Mouse (Mus musculus): Measurements from ENCODE around the gene Kiz. TPM values are rescaled to one million over a fixed set of nuclear protein-coding genes. Genes with fewer than 3 reads are reported as not detected.

Kiz gene
- polyA plus RNA-seq, 1 experiment from 2014 or later = 20.7 TPM

DNA sequence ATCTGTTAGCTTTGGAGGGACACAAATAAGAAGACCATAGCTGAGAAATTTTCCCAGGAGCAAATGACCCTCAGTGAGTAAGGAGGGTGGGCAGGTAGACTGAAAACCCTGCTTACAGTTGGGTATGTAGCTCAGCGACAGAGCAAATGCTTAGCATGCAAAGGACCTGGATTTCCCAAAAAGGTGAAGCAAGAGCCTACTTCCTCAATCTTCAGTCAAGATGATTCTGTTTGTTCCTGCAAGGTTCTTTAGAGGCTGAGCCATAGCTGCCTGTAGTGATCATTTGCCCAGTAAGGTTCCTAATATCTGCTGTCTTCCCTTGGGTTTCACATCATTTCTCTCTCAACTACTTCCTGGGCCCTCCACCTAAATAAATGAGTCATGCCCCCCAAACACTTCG, 7.8 kb upstream of the Kiz start:
- Histone ChIP-seq H3K27me3 (replicated peaks; ENCODE audit: control insufficient read depth, insufficient read depth, low read length) (no peaks in the 10 kb centered on the region), H3K4me1 (ENCODE audit: control insufficient read depth, insufficient read depth, low read length) (no peaks in the 10 kb centered on the region)
- WGBS = 80% methylated on average over 2 of the region's 2 CpGs

DNA sequence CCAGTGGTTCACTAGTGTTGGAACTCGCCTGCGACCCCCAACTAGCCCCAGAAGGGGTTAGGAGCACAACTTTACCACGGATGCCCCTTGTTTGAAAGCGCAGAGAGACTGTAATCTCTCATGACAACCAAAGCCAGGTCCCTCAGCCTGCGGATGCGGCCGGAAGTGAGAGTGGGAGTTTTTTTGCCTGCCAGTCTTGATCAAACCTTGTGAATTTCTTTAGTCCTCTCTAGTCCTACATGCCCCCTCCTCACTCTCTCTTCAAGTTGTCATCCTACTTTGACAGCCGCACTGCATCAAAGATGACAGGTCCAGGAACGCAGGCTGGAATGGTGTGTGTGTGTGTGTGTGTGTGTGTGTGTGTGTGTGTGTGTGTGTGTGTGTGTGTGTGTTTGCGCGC, 456 bp downstream of the Kiz start:
- peak; percentile 60; the same call in 1 of the 2 replicates for ATAC-seq
- Histone ChIP-seq H3K27me3 (replicated peaks; ENCODE audit: control insufficient read depth, insufficient read depth, low read length) (no peaks in the 10 kb centered on the region), H3K9me3 (ENCODE audit: control insufficient read depth, low read length) (no peaks in the 10 kb centered on the region), H3K4me1 (ENCODE audit: control insufficient read depth, insufficient read depth, low read length) (no peaks in the 10 kb centered on the region), H3K4me2 (ENCODE audit: low read depth, low read length) (peak overlapping the region; percentile 73), H3K36me3 (ENCODE audit: control insufficient read depth, insufficient read depth, low read length) (no peaks in the 10 kb centered on the region), H3K27ac (ENCODE audit: low read length) (peak overlapping the region; percentile 63), H3K9ac (ENCODE audit: low read depth, low read length) (peak overlapping the region; percentile 86), H3K4me3 (ENCODE audit: low read length) (peak overlapping the region; percentile 88)
- WGBS = 4% methylated on average over 11 of the region's 11 CpGs

More for the DNA sequence above, 7.8 kb upstream of the Kiz start:
- no peak overlapping the region for H3K9ac ChIP-seq (ENCODE audit: low read depth, low read length)
- no peak overlapping the region for H3K4me2 ChIP-seq (ENCODE audit: low read depth, low read length)
- no peak overlapping the region for H3K4me3 ChIP-seq (ENCODE audit: low read length)
- H3K27ac ChIP-seq (ENCODE audit: low read length) = no peak overlapping the region
- no peaks in the 10 kb centered on the region for H3K36me3 ChIP-seq (ENCODE audit: control insufficient read depth, insufficient read depth, low read length)
- no peaks in the 10 kb centered on the region for H3K9me3 ChIP-seq (ENCODE audit: control insufficient read depth, low read length)
- ATAC-seq = no peak

DNA sequence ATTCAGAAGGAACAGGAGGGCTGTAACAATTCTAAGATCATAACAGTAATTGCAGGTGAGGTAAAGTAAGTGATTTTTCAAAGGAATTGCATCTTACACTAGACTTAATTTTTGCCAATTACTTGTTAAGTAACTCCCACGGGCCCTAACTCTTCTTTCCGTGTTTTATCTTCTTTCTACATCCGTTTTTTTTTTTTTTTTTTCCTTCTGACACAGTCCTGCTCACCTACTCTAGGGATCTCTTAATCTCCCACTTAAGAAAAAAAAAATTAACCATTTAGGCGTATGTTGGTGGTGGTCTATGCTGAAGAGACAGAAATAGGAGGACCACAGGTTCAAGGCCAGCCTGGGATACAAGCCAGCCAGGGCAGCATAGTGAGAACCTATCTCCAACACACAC, 1.2 kb downstream of the Kiz start:
- Histone ChIP-seq H3K36me3 (ENCODE audit: control insufficient read depth, insufficient read depth, low read length) (no peaks in the 10 kb centered on the region), H3K4me1 (ENCODE audit: control insufficient read depth, insufficient read depth, low read length) (no peaks in the 10 kb centered on the region), H3K4me3 (ENCODE audit: low read length) (no peak overlapping the region), H3K27me3 (replicated peaks; ENCODE audit: control insufficient read depth, insufficient read depth, low read length) (no peaks in the 10 kb centered on the region), H3K9ac (ENCODE audit: low read depth, low read length) (no peak overlapping the region), H3K27ac (ENCODE audit: low read length) (no peak overlapping the region), H3K9me3 (ENCODE audit: control insufficient read depth, low read length) (no peaks in the 10 kb centered on the region), H3K4me2 (ENCODE audit: low read depth, low read length) (no peak overlapping the region)
- 56% methylated on average over 4 of the region's 4 CpGs for WGBS
- no peak for ATAC-seq

DNA sequence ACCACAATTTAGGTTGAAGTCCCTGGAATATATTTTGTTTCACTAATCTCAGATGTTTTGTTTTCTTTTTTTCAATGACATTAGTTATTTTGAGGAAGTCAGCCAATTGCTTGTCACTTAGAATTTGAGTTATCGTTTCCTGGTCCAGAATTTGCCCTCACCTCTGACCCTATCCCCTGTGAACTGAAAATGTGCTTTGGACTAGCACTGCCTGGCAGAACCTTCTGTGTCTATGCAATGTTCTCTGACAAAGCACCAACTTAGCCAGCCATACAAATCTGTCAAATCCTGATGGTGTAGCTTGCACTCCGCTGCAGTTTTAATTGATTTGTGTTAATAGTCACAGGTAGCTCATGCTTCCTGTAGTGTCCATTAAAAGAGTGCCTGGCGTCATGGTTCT, 10.1 kb downstream of the Kiz start:
- H3K4me3 ChIP-seq (ENCODE audit: low read length) = no peak overlapping the region
- H3K27me3 ChIP-seq (replicated peaks; ENCODE audit: control insufficient read depth, insufficient read depth, low read length) = no peaks in the 10 kb centered on the region
- WGBS = 74% methylated on average over 3 of the region's 3 CpGs
- H3K9me3 ChIP-seq (ENCODE audit: control insufficient read depth, low read length) = no peaks in the 10 kb centered on the region
- no peaks in the 10 kb centered on the region for H3K4me1 ChIP-seq (ENCODE audit: control insufficient read depth, insufficient read depth, low read length)
- no peaks in the 10 kb centered on the region for H3K36me3 ChIP-seq (ENCODE audit: control insufficient read depth, insufficient read depth, low read length)
- no peak overlapping the region for H3K4me2 ChIP-seq (ENCODE audit: low read depth, low read length)
- no peak overlapping the region for H3K27ac ChIP-seq (ENCODE audit: low read length)
- no peak for ATAC-seq
- H3K9ac ChIP-seq (ENCODE audit: low read depth, low read length) = no peak overlapping the region

DNA sequence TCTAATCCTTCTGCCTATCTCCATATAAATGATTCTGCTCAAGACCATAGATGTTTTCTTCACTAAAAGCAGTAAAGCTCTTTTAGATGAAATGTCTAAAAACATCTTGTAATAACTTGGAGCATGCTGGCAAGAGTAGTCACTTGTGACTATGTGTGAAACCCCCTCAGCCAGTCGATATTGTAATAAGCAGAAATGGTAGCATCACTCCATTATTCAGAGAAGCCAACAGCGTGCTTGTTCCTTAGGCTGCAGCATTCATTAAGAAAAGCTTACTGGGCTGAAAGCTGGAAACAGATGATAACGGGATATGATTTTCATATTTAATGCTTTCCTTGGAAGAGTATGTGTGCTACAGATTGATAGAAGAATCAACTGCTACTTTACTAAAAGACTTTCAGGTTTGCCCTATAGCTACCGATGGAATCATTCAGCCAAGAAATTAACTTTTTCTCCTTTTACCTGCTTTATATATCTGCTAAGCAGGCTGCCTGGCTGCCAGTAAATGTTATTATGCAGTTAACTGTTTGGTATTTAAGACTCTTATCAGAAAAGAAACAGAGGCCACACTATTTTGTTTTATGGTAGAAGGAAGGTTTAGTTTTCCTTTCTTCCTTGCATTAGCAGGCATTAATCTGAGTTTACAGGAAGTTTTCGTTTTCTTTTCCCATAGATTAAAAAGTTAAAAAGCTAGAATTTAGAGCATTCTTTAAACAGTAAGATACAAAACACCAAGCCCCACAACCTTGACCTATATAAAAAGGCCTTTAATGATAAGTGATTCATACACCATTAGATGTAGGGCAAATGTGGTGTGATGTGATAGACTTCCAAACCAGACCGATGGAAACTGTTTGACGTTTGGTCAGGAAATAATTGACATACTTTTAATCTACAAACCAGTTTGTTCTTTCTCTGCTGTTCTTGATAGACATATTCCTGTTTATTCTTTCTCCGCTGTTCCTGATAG, 15.9 kb downstream of the Kiz start:
- Histone ChIP-seq H3K9me3 (ENCODE audit: control insufficient read depth, low read length) (no peaks in the 10 kb centered on the region), H3K27ac (ENCODE audit: low read length) (no peak overlapping the region), H3K9ac (ENCODE audit: low read depth, low read length) (no peak overlapping the region), H3K4me3 (ENCODE audit: low read length) (no peak overlapping the region), H3K4me2 (ENCODE audit: low read depth, low read length) (no peak overlapping the region), H3K27me3 (replicated peaks; ENCODE audit: control insufficient read depth, insufficient read depth, low read length) (no peaks in the 10 kb centered on the region), H3K36me3 (ENCODE audit: control insufficient read depth, insufficient read depth, low read length) (no peaks in the 10 kb centered on the region), H3K4me1 (ENCODE audit: control insufficient read depth, insufficient read depth, low read length) (no peaks in the 10 kb centered on the region)
- WGBS = 84% methylated on average over 8 of the region's 8 CpGs
- no peak for ATAC-seq

DNA sequence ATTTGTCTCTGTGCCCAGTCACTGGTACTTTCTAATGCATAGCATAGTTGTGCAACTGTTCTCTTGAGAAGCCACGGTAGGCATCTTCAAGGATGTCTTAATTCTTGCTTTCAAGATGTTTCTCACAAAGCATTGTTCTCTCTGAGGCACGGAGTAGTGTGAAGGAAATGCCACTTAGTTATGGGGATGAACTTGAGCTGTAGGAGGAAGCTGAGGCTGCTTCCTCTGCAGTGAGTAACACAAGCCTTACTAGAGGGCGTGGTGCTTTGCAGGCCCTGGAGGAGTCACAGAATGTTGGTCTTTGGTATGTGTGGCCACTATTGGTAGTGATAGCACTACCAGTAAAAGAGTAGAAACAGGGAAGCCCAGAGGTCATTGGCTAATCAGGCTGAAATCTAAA, 17.0 kb downstream of the Kiz start:
- H3K4me3 ChIP-seq (ENCODE audit: low read length) = no peak overlapping the region
- H3K4me2 ChIP-seq (ENCODE audit: low read depth, low read length) = no peak overlapping the region
- ATAC-seq = no peak
- 64% methylated on average over 3 of the region's 3 CpGs for WGBS
- no peaks in the 10 kb centered on the region for H3K4me1 ChIP-seq (ENCODE audit: control insufficient read depth, insufficient read depth, low read length)
- no peaks in the 10 kb centered on the region for H3K36me3 ChIP-seq (ENCODE audit: control insufficient read depth, insufficient read depth, low read length)
- no peaks in the 10 kb centered on the region for H3K27me3 ChIP-seq (replicated peaks; ENCODE audit: control insufficient read depth, insufficient read depth, low read length)
- H3K27ac ChIP-seq (ENCODE audit: low read length) = no peak overlapping the region
- no peak overlapping the region for H3K9ac ChIP-seq (ENCODE audit: low read depth, low read length)
- H3K9me3 ChIP-seq (ENCODE audit: control insufficient read depth, low read length) = no peaks in the 10 kb centered on the region

DNA sequence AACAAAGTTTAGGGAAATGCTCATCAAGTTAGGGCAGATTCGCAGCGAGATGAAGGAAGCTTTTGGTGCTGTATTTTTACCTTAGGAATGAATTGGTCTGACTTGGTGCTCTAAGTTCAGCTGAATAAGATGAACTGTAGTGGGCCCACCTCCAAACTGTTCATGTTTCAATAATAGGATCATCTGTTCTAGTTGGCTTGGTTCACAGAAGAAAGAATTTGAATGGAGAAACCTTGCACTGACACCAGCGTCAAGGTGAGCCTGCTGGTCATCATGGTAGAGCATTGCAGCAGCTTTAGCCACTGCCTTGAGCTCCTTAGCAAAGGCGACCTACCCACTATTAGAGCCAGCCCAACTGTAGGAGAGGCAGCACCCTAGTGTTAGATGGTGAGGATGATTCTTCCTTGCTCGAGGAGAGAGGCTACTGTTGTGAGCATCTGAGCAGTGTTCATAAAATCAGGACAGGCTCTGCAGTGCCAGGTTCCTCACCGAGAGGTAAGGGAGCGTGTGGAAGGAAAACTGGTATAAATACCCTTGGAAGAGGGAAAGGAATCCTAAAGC, 18.3 kb downstream of the Kiz start:
- Histone ChIP-seq H3K4me2 (ENCODE audit: low read depth, low read length) (no peak overlapping the region), H3K36me3 (ENCODE audit: control insufficient read depth, insufficient read depth, low read length) (no peaks in the 10 kb centered on the region), H3K9me3 (ENCODE audit: control insufficient read depth, low read length) (no peaks in the 10 kb centered on the region), H3K9ac (ENCODE audit: low read depth, low read length) (no peak overlapping the region), H3K27me3 (replicated peaks; ENCODE audit: control insufficient read depth, insufficient read depth, low read length) (no peaks in the 10 kb centered on the region), H3K4me3 (ENCODE audit: low read length) (no peak overlapping the region), H3K4me1 (ENCODE audit: control insufficient read depth, insufficient read depth, low read length) (no peaks in the 10 kb centered on the region), H3K27ac (ENCODE audit: low read length) (no peak overlapping the region)
- WGBS = 88% methylated on average over 7 of the region's 7 CpGs
- no peak for ATAC-seq

DNA sequence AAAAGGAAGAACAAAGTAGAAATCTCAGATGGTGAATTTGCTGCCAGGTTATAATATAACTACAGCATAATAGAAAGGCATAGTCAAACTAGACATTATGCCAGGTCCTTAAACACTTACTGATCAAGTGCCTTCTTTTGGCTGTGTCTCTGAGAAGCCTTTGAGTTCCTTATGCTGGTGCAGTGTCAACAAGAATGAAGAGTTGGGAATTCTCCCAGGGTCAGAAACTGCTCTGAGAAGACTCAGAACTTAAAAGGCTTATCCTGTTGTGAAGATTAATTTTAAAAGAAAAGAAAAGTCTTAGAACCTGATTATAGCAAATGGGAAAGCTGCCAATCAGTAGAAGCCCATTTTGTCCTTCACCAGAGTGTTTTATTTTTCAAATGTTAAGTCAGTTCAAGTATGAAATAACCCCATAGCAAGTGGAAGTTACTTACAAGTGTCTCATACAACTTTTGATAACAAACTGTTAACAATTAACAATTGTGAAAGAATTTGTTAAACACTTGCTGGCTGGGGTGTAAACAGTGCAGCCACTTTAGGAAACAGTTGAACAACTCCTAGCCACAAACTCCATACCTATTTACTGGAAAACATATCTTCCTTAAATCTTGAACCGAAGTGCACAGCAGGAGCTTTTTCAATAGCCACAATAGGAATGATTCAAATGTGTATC, 21.9 kb downstream of the Kiz start:
- Histone ChIP-seq H3K27me3 (replicated peaks; ENCODE audit: control insufficient read depth, insufficient read depth, low read length) (no peaks in the 10 kb centered on the region), H3K9ac (ENCODE audit: low read depth, low read length) (no peak overlapping the region), H3K9me3 (ENCODE audit: control insufficient read depth, low read length) (no peaks in the 10 kb centered on the region), H3K27ac (ENCODE audit: low read length) (no peak overlapping the region), H3K4me1 (ENCODE audit: control insufficient read depth, insufficient read depth, low read length) (no peaks in the 10 kb centered on the region), H3K36me3 (ENCODE audit: control insufficient read depth, insufficient read depth, low read length) (no peaks in the 10 kb centered on the region), H3K4me2 (ENCODE audit: low read depth, low read length) (no peak overlapping the region), H3K4me3 (ENCODE audit: low read length) (no peak overlapping the region)
- 93% methylated on average over 1 of the region's 1 CpGs for WGBS
- ATAC-seq = no peak

DNA sequence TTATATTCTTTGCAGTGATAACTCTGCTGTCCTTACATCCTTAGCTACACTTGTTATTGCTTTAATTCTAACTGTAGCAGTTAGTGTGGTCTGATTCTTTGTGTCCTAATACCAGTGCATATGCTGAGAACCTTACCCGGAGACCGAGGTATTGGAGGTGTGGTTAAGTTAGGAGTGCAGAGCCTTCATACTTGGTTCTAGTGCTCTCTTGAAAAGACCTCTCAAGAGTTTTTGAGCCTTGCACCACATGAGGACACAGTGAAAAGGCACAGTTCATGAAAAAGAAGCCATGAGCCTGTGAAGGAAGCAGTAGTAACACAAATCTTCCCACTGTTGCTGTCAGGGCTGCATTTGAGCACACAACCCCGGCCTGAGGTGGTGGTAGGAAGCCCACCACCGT, 26.0 kb downstream of the Kiz start:
- no peak overlapping the region for H3K4me3 ChIP-seq (ENCODE audit: low read length)
- no peaks in the 10 kb centered on the region for H3K36me3 ChIP-seq (ENCODE audit: control insufficient read depth, insufficient read depth, low read length)
- no peak overlapping the region for H3K27ac ChIP-seq (ENCODE audit: low read length)
- H3K4me1 ChIP-seq (ENCODE audit: control insufficient read depth, insufficient read depth, low read length) = no peaks in the 10 kb centered on the region
- no peaks in the 10 kb centered on the region for H3K9me3 ChIP-seq (ENCODE audit: control insufficient read depth, low read length)
- no peak overlapping the region for H3K4me2 ChIP-seq (ENCODE audit: low read depth, low read length)
- no peak for ATAC-seq
- H3K27me3 ChIP-seq (replicated peaks; ENCODE audit: control insufficient read depth, insufficient read depth, low read length) = no peaks in the 10 kb centered on the region
- no peak overlapping the region for H3K9ac ChIP-seq (ENCODE audit: low read depth, low read length)
- 94% methylated on average over 4 of the region's 4 CpGs for WGBS

Data from intestine, embryonic 16.5 days (tissue).